Mouse (Mus musculus): ENCODE measurements around the gene Lamc3.

The Lamc3 gene

GRCm38 (mm10) chr2:31990961-31991360 lies 103.9 kb downstream of the Lamc3 start:
- DNase-seq = peak; percentile 36

GRCm38 (mm10) chr2:31994896-31995295 lies 107.8 kb downstream of the Lamc3 start:
- peak; percentile 59 for DNase-seq

DNA sequence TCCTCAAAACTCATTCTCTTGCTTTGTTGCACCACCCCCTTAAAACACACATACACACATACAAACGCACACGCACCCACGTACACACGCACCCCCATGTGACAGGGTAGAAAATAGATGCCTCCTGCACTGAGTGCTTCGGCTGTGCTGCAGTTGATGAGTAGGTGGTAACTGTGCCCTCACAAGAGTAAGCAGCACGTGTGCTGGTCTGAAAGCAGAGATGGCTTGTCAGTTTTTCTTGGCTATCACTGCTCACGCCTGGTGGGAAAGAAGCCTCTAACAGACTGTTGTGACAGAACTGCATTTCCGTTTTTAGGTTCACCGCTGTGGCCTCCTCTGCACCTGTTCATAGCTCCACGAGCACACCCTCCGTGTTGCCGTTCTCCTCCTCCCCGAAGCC lies 109.0 kb downstream of the Lamc3 start:
- no peak for DNase-seq

Data from lung, postnatal 14 days (tissue).